Mouse (Mus musculus): ENCODE measurements around the gene Gimap7.
A peak's percentile ranks its signal among the peaks of the same experiment; 100 is the strongest.

Gimap7 gene

GRCm38 (mm10) chr6:48742422-48743351 lies 24.3 kb downstream of the Gimap7 start:
- DNase-seq = peak in 1 of 2 experiments; percentile 0

DNA sequence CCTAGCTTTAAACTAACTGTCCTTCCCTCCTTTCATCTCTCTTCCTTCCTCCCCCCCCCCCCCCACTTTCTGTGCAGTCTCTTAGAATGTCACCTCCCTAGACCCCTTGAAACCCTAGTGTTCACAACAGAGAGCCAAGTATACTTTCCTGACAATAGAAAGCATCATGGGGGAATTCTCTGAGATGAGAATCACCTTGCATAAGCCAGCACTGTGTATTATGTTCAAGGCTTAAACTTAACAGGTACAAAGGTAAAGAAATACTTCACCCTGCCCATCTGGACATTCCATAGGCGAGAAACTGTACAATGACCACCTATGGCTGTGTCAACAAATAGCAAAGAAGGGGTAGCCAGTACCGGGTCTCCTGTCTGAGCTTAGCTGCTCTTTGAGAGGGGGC lies 27.1 kb downstream of the Gimap7 start:
- DNase-seq = no peak

GRCm38 (mm10) chr6:48745959-48746889 lies 27.8 kb downstream of the Gimap7 start, which contains the start of gene Gimap5:
TSS of gene Gimap5 (plus strand) at chr6:48746197.
- peak; percentile 76 to 77 for DNase-seq

- DNase-seq = peak; percentile 45 to 50
These were observed 28.9 kb downstream of the Gimap7 start for GRCm38 (mm10) chr6:48747091-48747966.

- DNase-seq = no peak
These were observed 45.3 kb downstream of the Gimap7 start for GRCm38 (mm10) chr6:48763567-48764270.

GRCm38 (mm10) chr6:48764496-48764895 lies 46.1 kb downstream of the Gimap7 start:
- DNase-seq = no peak

DNA sequence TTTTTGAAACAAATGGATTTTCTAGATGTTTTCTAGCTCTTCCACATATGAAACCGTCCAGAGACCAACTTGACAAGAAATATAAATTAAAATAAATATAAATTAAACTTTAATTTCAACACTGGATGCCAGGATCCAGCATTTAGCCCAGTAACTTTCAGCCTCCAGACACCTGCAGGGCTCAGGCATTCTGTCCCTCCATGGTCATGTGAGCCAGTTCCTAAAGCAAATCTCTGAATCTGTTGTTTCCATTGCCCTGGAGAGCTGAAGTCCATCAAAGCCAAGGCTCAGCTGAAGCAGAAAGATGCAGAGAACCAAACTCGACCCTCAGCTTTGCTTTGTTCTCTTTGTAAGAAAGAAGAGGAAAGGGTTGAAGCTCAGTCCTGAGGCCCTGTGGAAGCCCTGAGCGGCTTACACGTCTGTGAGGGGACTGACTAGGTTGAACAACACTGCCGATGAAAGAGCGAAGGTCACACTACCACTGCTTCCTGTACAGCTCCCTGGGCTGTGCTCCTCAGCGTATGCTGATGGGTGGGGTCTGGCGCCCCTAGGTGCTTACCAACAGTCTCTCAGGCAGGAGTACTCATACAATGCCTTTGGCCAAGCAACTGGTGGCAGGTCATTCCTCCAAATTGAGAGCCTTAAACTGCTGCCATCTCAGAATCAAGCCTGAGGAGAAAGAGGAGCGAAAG lies 49.9 kb downstream of the Gimap7 start:
- peak; percentile 50 for DNase-seq

- DNase-seq = no peak
These were observed 50.5 kb downstream of the Gimap7 start for GRCm38 (mm10) chr6:48768933-48769332.

DNA sequence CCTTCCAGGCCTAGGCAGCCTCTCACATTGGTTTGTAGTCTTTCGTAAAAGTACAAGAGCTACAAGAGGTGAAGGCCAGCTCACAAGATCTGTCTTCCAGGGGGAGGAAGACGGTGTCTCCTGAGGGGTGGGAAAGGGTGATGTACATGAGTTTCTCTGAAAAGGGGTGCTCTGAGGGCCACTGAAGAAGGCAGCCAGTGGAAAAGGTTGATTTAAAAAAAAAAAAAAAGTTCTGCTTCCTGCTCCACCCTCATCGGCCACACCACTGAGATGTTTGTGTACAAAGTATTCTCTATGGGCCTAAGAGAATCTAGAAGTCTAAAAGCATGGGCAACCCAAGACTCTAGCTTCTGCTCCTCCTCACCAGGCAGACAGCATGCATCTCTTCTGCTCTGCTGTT lies 52.3 kb downstream of the Gimap7 start, which contains the start of gene Gimap3:
Gene Gimap3 (minus strand): TSS at position 156 of the 400 bp plus-strand sequence.
- DNase-seq = peak; percentile 36 to 38

DNA sequence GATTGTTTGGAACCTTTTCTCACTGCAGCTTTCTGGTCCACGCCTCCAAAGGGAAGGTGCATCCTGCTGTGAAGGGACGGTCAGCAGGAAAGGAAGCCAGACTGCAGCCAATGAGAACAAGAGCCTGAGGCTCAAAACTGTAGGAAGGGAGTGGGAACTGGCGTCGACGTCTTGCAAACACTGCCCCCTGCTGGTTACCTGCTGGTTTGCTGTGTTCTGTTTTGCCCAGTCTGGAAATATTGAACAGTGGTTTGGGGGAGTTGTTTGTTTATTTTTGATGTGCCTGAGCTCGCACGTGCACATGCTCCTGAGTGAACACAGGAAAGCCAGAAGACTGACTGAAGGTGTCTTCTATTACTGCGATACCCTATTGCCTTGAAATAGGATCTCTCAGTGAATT lies 53.6 kb downstream of the Gimap7 start:
- peak; percentile 89 to 90 for DNase-seq
